Mouse (Mus musculus) left cerebral cortex, postnatal 10 days (tissue): ENCODE measurements around the gene Ptgfrn. TPM values are rescaled to one million over a fixed set of nuclear protein-coding genes. Genes with fewer than 3 reads are reported as not detected.

Source experiments
- total RNA-seq, 2 experiments: library from RNA; stranded (reverse); gene quantifications; 2 replicates each; pipeline ENCODE4 v1.2.3; 2021

The Ptgfrn gene
- total RNA-seq, 2 experiments from 2014 or later: 43.3 to 46.2 TPM

Other genes starting within 250 kb of the Ptgfrn start
- 1 to 10 TPM; 7.4 to 8.7 TPM for gene Trim45, start 188.1 kb downstream of the Ptgfrn start, total RNA-seq
- gene Ttf2, start 140.6 kb downstream of the Ptgfrn start, total RNA-seq: 1 to 10 TPM; 1.6 to 2.3 TPM
- gene Cd101, start 80.7 kb downstream of the Ptgfrn start, total RNA-seq: under 1 TPM; 0.10 to 0.30 TPM
- not detected for gene Cd2, start 177.7 kb upstream of the Ptgfrn start, total RNA-seq